Mouse (Mus musculus) intestine, postnatal 0 days (tissue): Measurements from ENCODE around the gene Olfr513. TPM values are rescaled to one million over a fixed set of nuclear protein-coding genes. Genes with fewer than 3 reads are reported as not detected.

ENCODE experiments used
- ATAC-seq: fragments of 200-750 bp; cut with Nextera tagmentation; 2 replicates; pipeline ENCODE4 v1.8.0; 2017; ENCODE audit warnings: mild to moderate bottlenecking, moderate TSS enrichment, moderate library complexity
- H3K27ac ChIP-seq: fragments of 300-500 bp; sonication (generic); 2 replicates; pipeline ENCODE4 v1.5.1; 2014; ENCODE audit warnings: mild to moderate bottlenecking, low read depth, low read length, moderate library complexity
- H3K27me3 ChIP-seq: fragments of 300-500 bp; sonication (generic); replicated peaks from 2 replicates; pipeline ENCODE4 v1.6.1; 2014; ENCODE audit warnings: low read length, mixed read lengths; ENCODE audit not compliant: control insufficient read depth, insufficient read depth
- H3K36me3 ChIP-seq: fragments of 300-500 bp; sonication (generic); 2 replicates; pipeline ENCODE4 v1.6.1; 2014; ENCODE audit warnings: mild to moderate bottlenecking, moderate library complexity; ENCODE audit not compliant: control insufficient read depth, insufficient read depth
- H3K4me1 ChIP-seq: fragments of 300-500 bp; sonication (generic); replicated peaks from 2 replicates; pipeline ENCODE4 v1.6.1; 2014; ENCODE audit warnings: antibody characterized with exemption, low read length, mixed read lengths; ENCODE audit not compliant: control insufficient read depth, insufficient read depth
- H3K4me2 ChIP-seq: fragments of 300-500 bp; sonication (generic); replicated peaks from 2 replicates; pipeline ENCODE4 v1.6.1; 2014; ENCODE audit warnings: low read depth, mild to moderate bottlenecking, moderate library complexity
- H3K4me3 ChIP-seq: fragments of 300-500 bp; sonication (generic); 2 replicates; pipeline ENCODE4 v1.5.1; 2014; ENCODE audit warnings: low read depth, low read length
- H3K9ac ChIP-seq: fragments of 300-500 bp; sonication (generic); 2 replicates; pipeline ENCODE4 v1.6.1; 2014; ENCODE audit warnings: mild to moderate bottlenecking, low read depth, low read length
- H3K9me3 ChIP-seq: fragments of 300-500 bp; sonication (generic); 2 replicates; pipeline ENCODE4 v1.6.1; 2016; ENCODE audit warnings: mixed run types; ENCODE audit not compliant: control insufficient read depth
- CTCF ChIP-seq: sonication (generic); IDR thresholded peaks from 2 replicates; pipeline ENCODE4 v1.5.1; 2016; ENCODE audit warnings: low read depth, mild to moderate bottlenecking, control low read depth, antibody characterized with exemption, moderate library complexity
- WGBS: fragments of 180-500 bp; shearing (Covaris S2); extraction: QIAGEN DNeasy Blood & Tissue Kit; methylation state at CpG from one replicate; pipeline ENCODE4 v1.1.7; 2014; 5-methylcytosine and 5-hydroxymethylcytosine counted together
- polyA plus RNA-seq: library from polyadenylated mRNA; unstranded; fragments of >200 nt; fragmentation: Nextera tagmentation; extraction: Ambion mirVana; gene quantifications from 2 replicates; pipeline ENCODE4 v1.2.1, GENCODE M21; 2015

The Olfr513 gene
- polyA plus RNA-seq = not detected in 2 replicates

DNA sequence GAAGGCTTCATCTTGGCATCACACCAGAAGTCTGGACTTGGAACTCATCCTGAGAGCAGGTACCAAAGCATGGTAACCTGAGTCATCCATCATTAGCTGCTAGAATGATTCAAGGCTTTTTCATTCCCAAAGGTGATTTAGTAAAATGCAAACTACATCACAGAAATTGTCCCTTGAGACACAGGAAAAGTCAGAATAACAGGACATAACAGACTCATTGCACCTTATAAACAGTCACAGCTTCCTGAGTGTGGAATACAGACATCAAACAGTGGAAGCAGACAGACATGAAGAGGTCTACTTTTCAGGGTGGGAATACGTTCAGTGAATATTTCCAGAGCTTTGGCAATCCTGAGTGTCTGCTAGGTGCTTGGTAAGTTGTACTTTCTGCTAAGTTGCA is at the start of gene Olfr513:
Gene Olfr513 (plus strand): TSS at position 301 of the 400 bp plus-strand sequence.
- Histone ChIP-seq H3K4me3 (no peak within 1 kb of the TSS), H3K9me3 (no peaks in the 10 kb centered on the region)
- WGBS = 56% methylated on average over 1 of the region's 1 CpGs

GRCm38 (mm10) chr7:108713020-108713419 is 37.8 kb upstream of the Olfr513 start, which contains the start of gene Olfr512:
Gene Olfr512, plus strand, starts transcription at chr7:108713320.
- H3K36me3 ChIP-seq = no peaks in the 10 kb centered on the region
- no peaks in the 10 kb centered on the region for H3K9me3 ChIP-seq
- no peak for ATAC-seq
- H3K4me3 ChIP-seq = no peak within 1 kb of the TSS
- no peaks in the 10 kb centered on the region for H3K4me1 ChIP-seq
- TF ChIP-seq CTCF = no peak
- H3K27ac ChIP-seq = no peak within 1 kb of the TSS
- H3K9ac ChIP-seq = no peak within 1 kb of the TSS
- no peaks in the 10 kb centered on the region for H3K27me3 ChIP-seq
- H3K4me2 ChIP-seq = no peak within 1 kb of the TSS

More for the DNA sequence above, at the start of gene Olfr513:
- no peaks in the 10 kb centered on the region for H3K4me1 ChIP-seq
- H3K4me2 ChIP-seq = no peak within 1 kb of the TSS
- ATAC-seq = no peak
- H3K27ac ChIP-seq = no peak within 1 kb of the TSS
- no peaks in the 10 kb centered on the region for H3K36me3 ChIP-seq
- TF ChIP-seq CTCF = no peak
- no peak within 1 kb of the TSS for H3K9ac ChIP-seq
- H3K27me3 ChIP-seq = no peaks in the 10 kb centered on the region

DNA sequence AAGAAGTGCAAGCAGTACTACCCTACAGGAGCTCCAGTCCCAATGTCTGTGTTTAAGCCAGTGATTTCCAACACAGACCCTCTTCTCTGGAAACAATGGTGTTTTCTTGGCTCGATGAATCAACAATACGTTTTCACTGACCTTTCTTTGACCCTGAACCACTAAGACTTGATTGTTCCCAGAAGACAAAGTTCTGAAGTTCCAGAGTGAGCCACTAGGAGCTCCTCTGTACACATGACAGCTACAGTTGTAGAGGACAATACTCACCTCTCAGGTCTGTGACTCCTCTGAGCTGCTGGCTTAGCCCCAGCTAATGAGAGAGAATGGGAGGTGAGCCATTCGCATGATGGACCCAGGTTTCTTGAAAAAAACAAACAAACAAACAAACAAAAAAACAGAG is 9.6 kb downstream of the Olfr513 start:
- no peaks in the 10 kb centered on the region for H3K9me3 ChIP-seq
- no peak overlapping the region for H3K4me3 ChIP-seq
- H3K36me3 ChIP-seq = no peaks in the 10 kb centered on the region
- H3K27me3 ChIP-seq = no peaks in the 10 kb centered on the region
- no peak overlapping the region for H3K9ac ChIP-seq
- no peak for TF ChIP-seq CTCF
- H3K27ac ChIP-seq = no peak overlapping the region
- no peak overlapping the region for H3K4me2 ChIP-seq
- WGBS = 28% methylated on average over 3 of the region's 3 CpGs
- no peaks in the 10 kb centered on the region for H3K4me1 ChIP-seq
- ATAC-seq = no peak

GRCm38 (mm10) chr7:108797205-108797933 is 46.6 kb downstream of the Olfr513 start:
- Histone ChIP-seq H3K4me2 (no peak overlapping the region), H3K36me3 (no peaks in the 10 kb centered on the region), H3K4me1 (no peaks in the 10 kb centered on the region), H3K4me3 (no peak overlapping the region), H3K9ac (no peak overlapping the region), H3K27ac (no peak overlapping the region), H3K9me3 (no peaks in the 10 kb centered on the region), H3K27me3 (no peaks in the 10 kb centered on the region)
- TF ChIP-seq CTCF = no peak
- no peak for ATAC-seq
- 32% methylated on average over 1 of the region's 1 CpGs for WGBS

Other genes with a start within 250 kb of the Olfr513 start
- gene Olfr502, start 225.9 kb upstream of the Olfr513 start, polyA plus RNA-seq = not detected in 2 replicates
- not detected in 2 replicates for gene Olfr503, start 206.4 kb upstream of the Olfr513 start, polyA plus RNA-seq
- not detected in 2 replicates for gene Olfr504, start 185.2 kb upstream of the Olfr513 start, polyA plus RNA-seq
- gene Olfr506, start 140.2 kb upstream of the Olfr513 start, polyA plus RNA-seq = not detected in 2 replicates
- not detected in 2 replicates for gene Olfr507, start 129.2 kb upstream of the Olfr513 start, polyA plus RNA-seq
- not detected in 2 replicates for gene Olfr508, start 121.0 kb upstream of the Olfr513 start, polyA plus RNA-seq
- not detected in 2 replicates for gene Olfr509, start 99.1 kb upstream of the Olfr513 start, polyA plus RNA-seq
- gene Olfr510, start 84.6 kb upstream of the Olfr513 start, polyA plus RNA-seq = not detected in 2 replicates
- gene Olfr512, start 37.7 kb upstream of the Olfr513 start, polyA plus RNA-seq = not detected in 2 replicates
- not detected in 2 replicates for gene Olfr514, start 75.0 kb downstream of the Olfr513 start, polyA plus RNA-seq
- gene Olfr516, start 99.6 kb downstream of the Olfr513 start, polyA plus RNA-seq = not detected in 2 replicates
- gene Olfr517, start 121.4 kb downstream of the Olfr513 start, polyA plus RNA-seq = not detected in 2 replicates
- gene Olfr518, start 134.0 kb downstream of the Olfr513 start, polyA plus RNA-seq = not detected in 2 replicates
- gene Olfr519, start 143.4 kb downstream of the Olfr513 start, polyA plus RNA-seq = not detected in 2 replicates
- gene Nlrp10, start 179.2 kb downstream of the Olfr513 start, polyA plus RNA-seq = 0.04 and 0.07 TPM in 2 replicates
- gene Eif3f, start 183.4 kb downstream of the Olfr513 start, polyA plus RNA-seq = 57.5 and 64.5 TPM in 2 replicates
- gene Tub, start 199.4 kb downstream of the Olfr513 start, polyA plus RNA-seq = 1.1 and 1.4 TPM in 2 replicates